Mouse (Mus musculus): Measurements from ENCODE around the gene Vps13d. TPM values are rescaled to one million over a fixed set of nuclear protein-coding genes. Genes with fewer than 3 reads are reported as not detected.

Gene Vps13d
- polyA plus RNA-seq, 1 experiment from 2014 or later, result 14.1 TPM

DNA sequence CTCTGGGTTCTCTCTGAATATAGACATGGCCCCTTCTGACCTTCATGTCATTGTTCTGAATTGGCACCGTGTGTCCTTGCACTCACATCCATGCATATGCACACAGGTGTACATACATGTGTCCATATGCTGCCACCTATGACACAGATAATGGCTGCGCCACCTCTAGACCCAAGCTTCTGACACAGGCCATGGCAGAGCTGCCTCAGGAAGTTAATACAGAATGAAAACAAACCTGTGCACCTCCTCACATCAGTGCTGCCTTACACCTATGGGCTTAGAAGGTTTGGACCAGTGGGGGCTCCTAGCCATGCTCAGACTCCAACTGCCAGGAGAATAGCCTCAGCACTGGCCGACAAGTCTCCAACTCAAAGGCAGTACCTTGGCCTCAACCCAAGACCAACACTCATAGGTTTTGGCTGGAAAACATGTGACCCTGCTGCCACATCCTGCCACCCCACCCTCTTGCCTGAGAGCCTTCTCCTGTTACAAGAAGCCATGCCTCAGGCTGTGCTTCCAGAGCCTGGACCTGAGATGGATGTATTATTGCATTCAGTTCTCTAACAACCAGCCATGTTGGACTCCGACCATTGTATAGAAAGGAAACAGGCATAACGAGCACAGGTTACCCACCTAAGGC lies 34.8 kb upstream of the Vps13d start:
- H3K27me3 ChIP-seq (replicated peaks; ENCODE audit: control insufficient read depth, insufficient read depth, low read length), result no peaks in the 10 kb centered on the region
- DNase-seq (ENCODE audit: low spot score) (no peak), ATAC-seq (replicated peaks; ENCODE audit: low FRiP score, low TSS enrichment, low read depth) (no peak)
- H3K27ac ChIP-seq (ENCODE audit: low read depth), result no peak overlapping the region
- H3K4me2 ChIP-seq (ENCODE audit: low read length), result no peak overlapping the region
- H3K9ac ChIP-seq (ENCODE audit: low read length), result no peak overlapping the region
- no peaks in the 10 kb centered on the region for H3K4me1 ChIP-seq (replicated peaks; ENCODE audit: control insufficient read depth, insufficient read depth, low read length)
- H3K9me3 ChIP-seq (ENCODE audit: control insufficient read depth, low read length), result no peaks in the 10 kb centered on the region
- H3K36me3 ChIP-seq (ENCODE audit: control insufficient read depth, insufficient read depth, low read length), result no peaks in the 10 kb centered on the region
- 89% methylated on average over 5 of the region's 5 CpGs for WGBS
- no peak overlapping the region for H3K4me3 ChIP-seq (ENCODE audit: low read depth, low read length)

GRCm38 (mm10) chr4:145229051-145229450 lies 34.2 kb upstream of the Vps13d start:
- H3K4me1 ChIP-seq (replicated peaks; ENCODE audit: control insufficient read depth, insufficient read depth, low read length), result no peaks in the 10 kb centered on the region

GRCm38 (mm10) chr4:145224613-145225012 lies 29.8 kb upstream of the Vps13d start:
- no peaks in the 10 kb centered on the region for H3K9me3 ChIP-seq (ENCODE audit: control insufficient read depth, low read length)
- DNase-seq (ENCODE audit: low spot score) (no peak), ATAC-seq (replicated peaks; ENCODE audit: low FRiP score, low TSS enrichment, low read depth) (no peak)
- H3K36me3 ChIP-seq (ENCODE audit: control insufficient read depth, insufficient read depth, low read length), result no peaks in the 10 kb centered on the region
- H3K9ac ChIP-seq (ENCODE audit: low read length), result no peak overlapping the region
- no peak overlapping the region for H3K27ac ChIP-seq (ENCODE audit: low read depth)
- H3K27me3 ChIP-seq (replicated peaks; ENCODE audit: control insufficient read depth, insufficient read depth, low read length), result no peaks in the 10 kb centered on the region
- WGBS, result 87% methylated on average over 4 of the region's 4 CpGs
- H3K4me2 ChIP-seq (ENCODE audit: low read length), result no peak overlapping the region
- H3K4me1 ChIP-seq (replicated peaks; ENCODE audit: control insufficient read depth, insufficient read depth, low read length), result no peaks in the 10 kb centered on the region
- no peak overlapping the region for H3K4me3 ChIP-seq (ENCODE audit: low read depth, low read length)

More at GRCm38 (mm10) chr4:145229051-145229450, 34.2 kb upstream of the Vps13d start:
- Histone ChIP-seq H3K9me3 (ENCODE audit: control insufficient read depth, low read length) (no peaks in the 10 kb centered on the region), H3K27ac (ENCODE audit: low read depth) (no peak overlapping the region), H3K9ac (ENCODE audit: low read length) (no peak overlapping the region), H3K4me3 (ENCODE audit: low read depth, low read length) (no peak overlapping the region), H3K4me2 (ENCODE audit: low read length) (no peak overlapping the region), H3K27me3 (replicated peaks; ENCODE audit: control insufficient read depth, insufficient read depth, low read length) (no peaks in the 10 kb centered on the region), H3K36me3 (ENCODE audit: control insufficient read depth, insufficient read depth, low read length) (no peaks in the 10 kb centered on the region)
- 78% methylated on average over 6 of the region's 6 CpGs for WGBS
- no peak for ATAC-seq (replicated peaks; ENCODE audit: low FRiP score, low TSS enrichment, low read depth)
- no peak for DNase-seq (ENCODE audit: low spot score)

- Histone ChIP-seq H3K4me1 (replicated peaks; ENCODE audit: control insufficient read depth, insufficient read depth, low read length) (no peaks in the 10 kb centered on the region), H3K27ac (ENCODE audit: low read depth) (no peak overlapping the region), H3K9me3 (ENCODE audit: control insufficient read depth, low read length) (no peaks in the 10 kb centered on the region), H3K4me2 (ENCODE audit: low read length) (no peak overlapping the region), H3K9ac (ENCODE audit: low read length) (no peak overlapping the region), H3K27me3 (replicated peaks; ENCODE audit: control insufficient read depth, insufficient read depth, low read length) (no peaks in the 10 kb centered on the region), H3K36me3 (ENCODE audit: control insufficient read depth, insufficient read depth, low read length) (no peaks in the 10 kb centered on the region), H3K4me3 (ENCODE audit: low read depth, low read length) (no peak overlapping the region)
- DNase-seq (ENCODE audit: low spot score) (no peak), ATAC-seq (replicated peaks; ENCODE audit: low FRiP score, low TSS enrichment, low read depth) (no peak)
- WGBS, result 75% methylated on average over 8 of the region's 8 CpGs
Observed at GRCm38 (mm10) chr4:145222064-145222463, 27.3 kb upstream of the Vps13d start.

GRCm38 (mm10) chr4:145221379-145221778 lies 26.6 kb upstream of the Vps13d start:
- ATAC-seq (replicated peaks; ENCODE audit: low FRiP score, low TSS enrichment, low read depth), result no peak
- Histone ChIP-seq H3K9me3 (ENCODE audit: control insufficient read depth, low read length) (no peaks in the 10 kb centered on the region), H3K4me3 (ENCODE audit: low read depth, low read length) (no peak overlapping the region), H3K36me3 (ENCODE audit: control insufficient read depth, insufficient read depth, low read length) (no peaks in the 10 kb centered on the region), H3K9ac (ENCODE audit: low read length) (no peak overlapping the region), H3K4me1 (replicated peaks; ENCODE audit: control insufficient read depth, insufficient read depth, low read length) (no peaks in the 10 kb centered on the region), H3K27me3 (replicated peaks; ENCODE audit: control insufficient read depth, insufficient read depth, low read length) (no peaks in the 10 kb centered on the region), H3K4me2 (ENCODE audit: low read length) (no peak overlapping the region), H3K27ac (ENCODE audit: low read depth) (no peak overlapping the region)
- 57% methylated on average over 2 of the region's 2 CpGs for WGBS
- no peak for DNase-seq (ENCODE audit: low spot score)

DNA sequence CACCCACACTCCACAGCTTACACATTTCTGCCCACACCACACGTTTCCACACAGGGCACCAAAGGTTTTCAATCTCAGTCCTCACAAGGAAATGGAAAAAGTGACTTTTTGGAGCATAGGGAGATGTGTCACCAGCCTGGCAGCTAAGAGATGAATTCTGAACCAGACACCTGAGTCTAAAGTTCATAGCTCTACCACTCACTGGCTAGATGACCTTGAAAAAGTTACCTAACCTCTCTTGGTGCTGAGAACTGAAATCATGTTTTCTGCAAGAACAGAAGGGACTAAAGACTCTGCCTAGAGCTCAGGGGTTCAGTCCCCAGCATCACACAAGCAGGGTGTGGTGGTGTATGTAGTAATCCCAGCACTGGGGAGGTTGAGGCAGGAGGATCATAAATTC lies 25.2 kb upstream of the Vps13d start:
- H3K4me1 ChIP-seq (replicated peaks; ENCODE audit: control insufficient read depth, insufficient read depth, low read length), result no peaks in the 10 kb centered on the region
- no peaks in the 10 kb centered on the region for H3K9me3 ChIP-seq (ENCODE audit: control insufficient read depth, low read length)
- H3K27ac ChIP-seq (ENCODE audit: low read depth), result no peak overlapping the region
- DNase-seq (ENCODE audit: low spot score) (no peak), ATAC-seq (replicated peaks; ENCODE audit: low FRiP score, low TSS enrichment, low read depth) (no peak)
- no peak overlapping the region for H3K4me3 ChIP-seq (ENCODE audit: low read depth, low read length)
- H3K9ac ChIP-seq (ENCODE audit: low read length), result no peak overlapping the region
- 83% methylated on average over 1 of the region's 1 CpGs for WGBS
- H3K36me3 ChIP-seq (ENCODE audit: control insufficient read depth, insufficient read depth, low read length), result no peaks in the 10 kb centered on the region
- no peaks in the 10 kb centered on the region for H3K27me3 ChIP-seq (replicated peaks; ENCODE audit: control insufficient read depth, insufficient read depth, low read length)
- H3K4me2 ChIP-seq (ENCODE audit: low read length), result no peak overlapping the region

DNA sequence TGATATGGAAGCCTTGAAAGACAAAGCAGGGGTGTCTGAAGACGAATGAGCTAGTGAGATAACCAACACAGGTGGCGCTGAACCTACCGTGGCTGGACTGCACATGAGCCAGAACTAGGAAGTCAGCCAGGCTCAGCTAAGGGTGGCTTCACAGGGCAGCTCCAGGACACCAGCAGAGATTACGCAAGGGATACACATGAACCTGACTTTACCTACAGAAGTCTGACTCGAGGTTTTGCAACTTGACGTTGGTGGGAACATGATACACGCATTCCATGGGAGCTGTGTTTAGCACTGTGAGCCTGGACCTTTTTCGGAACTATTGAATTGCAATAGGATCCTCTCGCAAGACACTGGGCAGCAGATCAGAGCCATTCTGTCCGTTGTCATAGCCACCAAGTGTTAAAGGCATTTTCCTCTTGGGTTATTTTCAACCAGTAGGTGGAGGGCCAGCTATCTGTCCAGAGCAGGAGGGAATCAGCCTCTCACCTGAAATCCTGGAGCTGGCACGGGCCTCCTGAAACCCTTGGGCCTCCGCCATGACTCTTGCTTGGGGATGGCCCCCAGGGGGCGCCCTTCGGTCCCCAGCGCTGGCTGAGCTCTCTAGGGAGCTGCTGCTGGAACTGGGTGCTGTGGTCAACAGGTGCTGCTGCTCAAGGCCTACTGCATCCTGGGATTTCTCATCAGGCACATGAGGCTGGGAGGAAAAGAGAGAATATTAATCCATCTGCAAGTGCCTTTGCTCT lies 24.6 kb upstream of the Vps13d start:
- Histone ChIP-seq H3K27me3 (replicated peaks; ENCODE audit: control insufficient read depth, insufficient read depth, low read length) (no peaks in the 10 kb centered on the region), H3K4me2 (ENCODE audit: low read length) (no peak overlapping the region), H3K27ac (ENCODE audit: low read depth) (no peak overlapping the region), H3K9ac (ENCODE audit: low read length) (no peak overlapping the region), H3K4me1 (replicated peaks; ENCODE audit: control insufficient read depth, insufficient read depth, low read length) (no peaks in the 10 kb centered on the region), H3K9me3 (ENCODE audit: control insufficient read depth, low read length) (no peaks in the 10 kb centered on the region), H3K4me3 (ENCODE audit: low read depth, low read length) (no peak overlapping the region), H3K36me3 (ENCODE audit: control insufficient read depth, insufficient read depth, low read length) (no peaks in the 10 kb centered on the region)
- ATAC-seq (replicated peaks; ENCODE audit: low FRiP score, low TSS enrichment, low read depth) (no peak), DNase-seq (ENCODE audit: low spot score) (no peak)
- WGBS, result 66% methylated on average over 15 of the region's 15 CpGs

DNA sequence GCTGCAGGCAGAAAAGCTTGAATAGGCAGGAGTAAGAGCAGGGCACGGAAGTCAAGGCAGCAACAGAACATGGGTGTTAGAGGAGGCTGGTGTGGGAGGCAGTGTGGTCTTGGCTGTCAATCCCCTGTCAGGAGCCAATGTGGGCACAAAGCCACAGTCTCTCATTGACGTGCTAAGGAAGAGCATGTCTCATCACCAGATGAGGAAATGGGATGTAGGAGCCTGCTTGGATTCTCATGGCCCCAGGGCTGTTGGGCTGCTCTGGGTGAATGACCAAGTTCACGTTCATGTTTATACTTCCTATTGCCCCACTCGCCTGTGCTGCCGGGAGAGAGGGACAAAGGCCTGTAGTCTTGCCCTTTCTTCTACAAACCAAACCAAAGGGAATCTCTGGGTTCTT lies 23.0 kb upstream of the Vps13d start:
- Histone ChIP-seq H3K9ac (ENCODE audit: low read length) (no peak overlapping the region), H3K36me3 (ENCODE audit: control insufficient read depth, insufficient read depth, low read length) (no peaks in the 10 kb centered on the region), H3K4me3 (ENCODE audit: low read depth, low read length) (no peak overlapping the region), H3K9me3 (ENCODE audit: control insufficient read depth, low read length) (no peaks in the 10 kb centered on the region), H3K27me3 (replicated peaks; ENCODE audit: control insufficient read depth, insufficient read depth, low read length) (no peaks in the 10 kb centered on the region), H3K4me2 (ENCODE audit: low read length) (no peak overlapping the region), H3K27ac (ENCODE audit: low read depth) (no peak overlapping the region), H3K4me1 (replicated peaks; ENCODE audit: control insufficient read depth, insufficient read depth, low read length) (no peaks in the 10 kb centered on the region)
- ATAC-seq (replicated peaks; ENCODE audit: low FRiP score, low TSS enrichment, low read depth) (no peak), DNase-seq (ENCODE audit: low spot score) (no peak)
- WGBS, result 76% methylated on average over 5 of the region's 5 CpGs

- DNase-seq (ENCODE audit: low spot score) (no peak), ATAC-seq (replicated peaks; ENCODE audit: low FRiP score, low TSS enrichment, low read depth) (no peak)
- no peaks in the 10 kb centered on the region for H3K27me3 ChIP-seq (replicated peaks; ENCODE audit: control insufficient read depth, insufficient read depth, low read length)
- no peak overlapping the region for H3K27ac ChIP-seq (ENCODE audit: low read depth)
- no peak overlapping the region for H3K4me3 ChIP-seq (ENCODE audit: low read depth, low read length)
- no peaks in the 10 kb centered on the region for H3K9me3 ChIP-seq (ENCODE audit: control insufficient read depth, low read length)
- no peak overlapping the region for H3K4me2 ChIP-seq (ENCODE audit: low read length)
- no peaks in the 10 kb centered on the region for H3K36me3 ChIP-seq (ENCODE audit: control insufficient read depth, insufficient read depth, low read length)
- H3K4me1 ChIP-seq (replicated peaks; ENCODE audit: control insufficient read depth, insufficient read depth, low read length), result no peaks in the 10 kb centered on the region
- 83% methylated on average over 6 of the region's 6 CpGs for WGBS
- H3K9ac ChIP-seq (ENCODE audit: low read length), result no peak overlapping the region
Observed at GRCm38 (mm10) chr4:145217046-145217445, 22.2 kb upstream of the Vps13d start.

Measured in intestine, embryonic 14.5 days (tissue).